Mouse (Mus musculus) right cerebral cortex, adult 18-20 months (tissue): Measurements from ENCODE around the gene Gal3st1.

Experiments
- DNase-seq: peaks from one replicate; pipeline ENCODE4 v3.0.0; 2022; ENCODE audit warnings: mixed read lengths

Gene Gal3st1

GRCm38 (mm10) chr11:4035116-4035892 is 51.9 kb downstream of the Gal3st1 start:
- DNase-seq = no peak

GRCm38 (mm10) chr11:4035916-4036315 is 52.5 kb downstream of the Gal3st1 start:
- no peak for DNase-seq

- no peak for DNase-seq
Observed at GRCm38 (mm10) chr11:4036365-4037084, 53.1 kb downstream of the Gal3st1 start.

DNA sequence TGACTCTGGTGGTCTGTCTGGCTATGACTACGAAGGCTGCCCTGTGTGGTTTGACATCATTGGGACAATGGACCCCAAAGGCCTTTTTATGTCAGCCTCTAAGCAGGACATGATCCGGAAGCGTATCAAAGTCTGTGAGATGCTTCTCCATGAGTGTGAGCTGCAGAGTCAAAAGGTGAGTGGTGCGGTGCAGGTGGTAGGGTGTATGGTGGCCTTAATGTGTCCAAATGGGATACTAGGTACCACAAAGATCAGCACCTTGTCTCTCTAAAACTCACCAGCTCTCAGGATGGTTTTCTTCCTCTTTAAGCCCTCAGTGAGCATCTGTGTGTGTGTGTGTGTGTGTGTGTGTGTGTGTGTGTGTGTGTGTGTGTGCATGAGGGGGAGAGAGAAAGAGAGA is 56.5 kb downstream of the Gal3st1 start:
- DNase-seq = no peak

GRCm38 (mm10) chr11:4041123-4041625 is 57.7 kb downstream of the Gal3st1 start:
- DNase-seq = no peak

GRCm38 (mm10) chr11:4043081-4043480 is 59.6 kb downstream of the Gal3st1 start:
- DNase-seq = no peak

DNA sequence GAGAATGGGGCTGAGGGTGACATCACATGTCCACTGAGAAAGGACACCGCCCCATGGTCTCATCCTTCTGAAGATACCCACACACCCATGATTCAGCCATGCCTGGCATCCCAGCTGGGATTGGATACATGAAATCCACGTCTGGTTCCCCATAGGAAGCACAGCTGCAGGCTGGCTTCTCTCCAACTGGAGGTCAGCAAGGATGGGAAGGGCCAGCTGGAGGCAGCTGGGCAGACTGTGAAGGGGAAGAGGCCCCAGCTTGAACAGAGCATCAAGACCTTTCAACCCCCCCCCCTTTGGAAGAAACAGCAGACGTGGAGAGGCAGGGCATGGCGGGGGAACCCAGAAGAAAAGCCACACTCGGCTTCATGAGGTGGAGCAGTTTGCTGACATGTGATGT is 63.1 kb downstream of the Gal3st1 start:
- no peak for DNase-seq

GRCm38 (mm10) chr11:4047766-4048165 is 64.3 kb downstream of the Gal3st1 start:
- no peak for DNase-seq

DNA sequence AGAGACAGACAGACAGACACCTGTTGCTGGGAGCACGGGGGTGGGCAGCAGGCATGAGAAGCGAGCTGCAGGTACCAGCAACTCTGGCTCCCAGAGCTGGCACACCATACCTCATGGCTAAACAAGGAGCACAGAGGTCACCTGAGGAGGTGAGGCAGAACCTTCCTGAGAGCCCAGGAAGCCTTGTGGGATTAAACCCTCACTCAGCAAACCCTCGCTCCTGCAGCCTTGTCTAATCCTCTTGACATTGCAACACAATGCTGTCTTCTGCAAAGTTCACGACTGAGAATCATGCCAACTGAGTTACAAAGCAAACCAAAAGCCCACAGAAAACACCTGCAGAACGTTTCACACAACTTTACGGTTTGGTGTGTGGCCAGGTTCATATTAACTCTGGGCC is 65.0 kb downstream of the Gal3st1 start:
- no peak for DNase-seq
